Mouse (Mus musculus): ENCODE results near the gene Amy1. TPM values are rescaled to one million over a fixed set of nuclear protein-coding genes. Genes with fewer than 3 reads are reported as not detected.
"Not testable (repeated sequence)": the region's sequence is repeated elsewhere in the genome, so short reads cannot be mapped to it uniquely, and the experiment has no call there.

Gene Amy1
- total RNA-seq (2015; ENCODE audit: low replicate concordance): 10.2 and 13.6 TPM in 2 replicates
- total RNA-seq (2017; ENCODE audit: low replicate concordance): 0.77 and 7.4 TPM in 2 replicates

DNA sequence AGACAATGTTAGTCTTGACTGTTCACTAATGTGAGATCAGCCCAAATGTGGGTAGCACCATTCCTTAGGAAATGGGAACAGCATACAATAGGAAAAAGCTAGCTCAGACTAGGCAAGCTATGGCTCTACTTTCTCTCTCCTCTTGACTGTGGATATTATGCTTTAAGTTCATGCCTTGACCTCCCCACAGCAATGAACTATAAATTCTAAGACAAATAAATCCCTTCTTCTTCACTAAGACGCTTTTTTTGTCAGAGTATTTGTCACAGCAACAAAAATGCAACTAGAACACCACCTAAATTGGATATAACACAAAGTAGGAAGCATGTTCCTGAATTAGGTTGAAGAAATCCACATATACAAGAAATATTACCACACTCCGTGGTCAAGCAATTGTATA is at the start of gene Amy1:
TSS of gene Amy1 (minus strand) at position 101 of the 400 bp plus-strand sequence.
- no peak for ATAC-seq (replicated peaks; ENCODE audit: low FRiP score, poor library complexity, severe bottlenecking)

GRCm38 (mm10) chr3:113654335-113654734 is 47.8 kb upstream of the Amy1 start:
- no peak for ATAC-seq (replicated peaks; ENCODE audit: low FRiP score, poor library complexity, severe bottlenecking)

DNA sequence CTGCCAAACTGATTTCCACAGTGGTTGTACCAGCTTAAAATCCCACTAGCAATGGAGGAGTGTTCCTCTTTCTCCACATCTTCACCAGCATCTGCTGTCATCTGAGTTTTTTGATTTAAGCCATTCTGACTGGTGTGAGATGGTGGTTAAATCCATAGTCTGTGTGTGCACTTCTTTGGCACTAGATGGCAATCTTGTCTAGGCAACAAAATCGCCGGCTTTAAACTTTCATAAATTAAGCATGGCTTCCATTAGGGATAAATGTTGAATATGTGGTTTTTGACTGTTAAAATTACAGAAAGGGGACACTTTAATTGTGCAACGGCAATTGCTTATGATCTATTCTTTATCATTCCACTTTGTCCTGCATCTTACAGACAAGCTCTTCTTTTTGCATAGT is 44.9 kb upstream of the Amy1 start:
- ATAC-seq (replicated peaks; ENCODE audit: low FRiP score, poor library complexity, severe bottlenecking): not testable (repeated sequence)

GRCm38 (mm10) chr3:113639545-113639944 is 33.0 kb upstream of the Amy1 start:
- ATAC-seq (replicated peaks; ENCODE audit: low FRiP score, poor library complexity, severe bottlenecking): no peak

- no peak for ATAC-seq (replicated peaks; ENCODE audit: low FRiP score, poor library complexity, severe bottlenecking)
Observed at GRCm38 (mm10) chr3:113634220-113634619, 27.7 kb upstream of the Amy1 start.

DNA sequence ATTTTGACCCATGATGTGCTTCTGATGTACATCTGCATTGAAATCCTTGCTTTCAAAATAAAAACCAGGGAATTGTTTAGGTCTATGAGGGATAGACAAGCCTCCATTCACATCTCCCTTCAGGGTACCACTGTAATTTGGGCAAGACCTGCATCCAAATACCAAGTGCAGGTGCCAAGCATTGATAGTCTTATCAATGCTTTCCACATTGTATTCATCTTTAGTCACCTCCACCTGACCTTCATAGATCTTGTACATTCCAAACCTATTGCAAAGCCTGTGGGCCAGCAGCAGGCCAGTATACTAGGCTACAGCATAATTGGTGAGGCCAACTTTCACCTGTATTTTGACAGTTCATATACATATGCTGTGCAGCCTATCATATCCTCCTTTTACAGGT is 25.1 kb upstream of the Amy1 start:
- peak; percentile 20 for ATAC-seq (replicated peaks; ENCODE audit: low FRiP score, poor library complexity, severe bottlenecking)

DNA sequence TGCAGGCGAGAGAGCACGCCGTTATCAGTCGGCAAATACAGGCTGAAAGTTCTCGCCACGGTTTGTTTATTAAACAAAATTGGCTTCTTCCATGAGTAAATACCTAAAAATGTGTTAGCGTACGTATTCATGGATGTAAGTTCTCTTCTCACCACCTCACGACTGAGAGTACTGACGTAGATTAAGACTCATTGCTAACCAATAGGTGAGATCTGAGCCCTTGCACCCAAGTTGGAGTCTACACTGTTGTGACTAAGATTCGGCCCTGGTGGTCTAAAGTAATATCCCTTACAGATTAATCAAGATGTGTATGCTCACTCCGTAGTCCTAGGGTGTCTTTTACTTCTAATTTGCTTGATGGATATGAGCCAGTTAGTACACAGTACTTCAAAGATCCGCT is 24.1 kb upstream of the Amy1 start:
- ATAC-seq (replicated peaks; ENCODE audit: low FRiP score, poor library complexity, severe bottlenecking): peak; percentile 68

DNA sequence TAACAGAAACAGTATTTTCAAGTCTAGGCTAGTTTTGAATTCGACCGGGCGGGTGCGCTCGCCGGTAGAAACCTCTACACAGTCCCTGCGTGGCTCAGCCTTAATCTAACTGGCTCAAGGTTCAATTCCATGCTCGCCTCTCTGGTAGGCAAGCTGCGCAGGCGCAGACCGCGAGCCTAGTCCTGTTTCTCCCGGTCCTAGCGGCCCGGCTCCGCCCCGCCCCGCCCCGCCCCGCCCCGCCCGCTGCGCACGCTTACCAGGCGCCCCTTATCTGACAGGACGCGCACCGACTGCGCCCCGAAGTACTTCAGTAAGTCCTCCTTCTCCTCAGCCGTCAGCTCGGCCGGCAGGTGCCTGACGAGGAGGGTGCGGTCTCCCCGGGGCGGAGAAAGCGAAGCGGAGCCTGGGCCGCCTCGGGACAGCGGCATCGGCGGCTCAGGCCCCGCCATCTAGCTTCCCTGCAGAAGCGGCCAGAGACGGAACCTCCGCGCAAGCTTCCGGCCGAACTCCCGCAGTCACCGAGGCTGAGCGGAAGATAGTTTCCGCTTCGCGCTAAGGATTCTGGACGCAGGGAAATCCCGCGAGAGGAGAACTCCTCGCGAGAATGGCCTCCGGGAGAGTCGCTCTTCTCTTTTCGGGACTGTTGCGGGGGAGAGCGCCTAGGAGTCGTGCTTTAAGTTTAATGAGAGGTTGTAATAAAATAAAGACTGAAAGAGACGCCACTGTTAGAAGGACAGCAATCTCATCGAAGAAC is 23.3 kb upstream of the Amy1 start, which contains the start of gene Rnpc3:
TSS of gene Rnpc3 (minus strand) at position 544 of the 754 bp plus-strand sequence.
- ATAC-seq (replicated peaks; ENCODE audit: low FRiP score, poor library complexity, severe bottlenecking): peak; percentile 83

- ATAC-seq (replicated peaks; ENCODE audit: low FRiP score, poor library complexity, severe bottlenecking): no peak
Observed at GRCm38 (mm10) chr3:113590844-113591243, 15.7 kb downstream of the Amy1 start.

DNA sequence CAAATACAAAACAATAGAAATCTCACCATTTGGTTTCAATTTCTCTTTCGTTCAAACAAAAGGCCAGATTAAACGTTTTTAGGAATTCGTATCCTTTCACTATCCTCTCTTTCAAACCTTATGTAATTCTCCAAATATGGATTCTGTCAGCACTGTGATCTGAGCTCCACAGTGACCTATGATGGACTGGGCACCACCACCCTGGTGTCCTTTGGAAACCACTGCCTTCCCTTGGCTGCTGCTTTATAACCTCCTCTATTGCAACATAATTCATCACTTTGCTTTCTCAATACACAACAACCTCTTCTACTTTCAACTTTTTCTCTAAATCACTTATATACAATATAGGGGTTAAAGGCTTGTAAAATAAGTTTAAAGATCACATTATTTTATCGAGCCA is 31.9 kb downstream of the Amy1 start:
- no peak for ATAC-seq (replicated peaks; ENCODE audit: low FRiP score, poor library complexity, severe bottlenecking)

DNA sequence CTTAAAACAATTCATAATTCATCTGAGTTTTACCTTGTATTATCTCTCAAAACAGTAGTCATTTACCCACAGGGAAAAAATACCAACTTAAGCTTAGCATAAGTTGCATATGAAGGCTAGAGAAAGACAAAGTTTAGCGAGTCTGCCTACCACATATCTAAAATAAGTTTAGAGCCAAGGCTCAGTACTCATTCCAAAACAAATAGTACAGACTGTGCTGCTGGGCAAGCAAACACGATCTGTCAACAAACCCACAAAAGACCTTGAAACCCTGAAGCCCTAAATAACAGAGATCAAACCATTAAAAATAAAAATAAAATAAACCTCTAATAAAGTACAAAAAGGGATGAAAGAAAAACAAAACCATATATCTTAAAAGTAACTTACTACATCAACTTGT is 32.4 kb downstream of the Amy1 start:
- ATAC-seq (replicated peaks; ENCODE audit: low FRiP score, poor library complexity, severe bottlenecking): no peak

DNA sequence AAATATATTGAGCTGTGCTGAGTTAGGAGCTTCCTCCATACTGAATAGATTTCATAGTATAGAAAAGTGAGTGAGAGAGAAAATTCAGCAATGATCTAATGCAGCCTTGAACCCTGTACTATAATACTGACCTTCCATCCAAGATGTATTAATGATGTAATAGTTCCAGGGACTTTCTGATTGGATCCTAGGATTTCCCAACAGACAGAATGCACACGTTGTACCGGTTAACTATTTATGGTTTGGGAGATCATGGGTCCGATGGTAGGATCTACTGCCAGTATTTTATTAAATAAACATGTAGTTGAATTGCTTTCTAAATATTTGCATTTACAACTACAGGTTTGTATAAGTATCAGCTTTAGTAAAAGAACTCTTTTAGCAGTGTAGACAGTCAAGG is 34.3 kb downstream of the Amy1 start:
- ATAC-seq (replicated peaks; ENCODE audit: low FRiP score, poor library complexity, severe bottlenecking): no peak

DNA sequence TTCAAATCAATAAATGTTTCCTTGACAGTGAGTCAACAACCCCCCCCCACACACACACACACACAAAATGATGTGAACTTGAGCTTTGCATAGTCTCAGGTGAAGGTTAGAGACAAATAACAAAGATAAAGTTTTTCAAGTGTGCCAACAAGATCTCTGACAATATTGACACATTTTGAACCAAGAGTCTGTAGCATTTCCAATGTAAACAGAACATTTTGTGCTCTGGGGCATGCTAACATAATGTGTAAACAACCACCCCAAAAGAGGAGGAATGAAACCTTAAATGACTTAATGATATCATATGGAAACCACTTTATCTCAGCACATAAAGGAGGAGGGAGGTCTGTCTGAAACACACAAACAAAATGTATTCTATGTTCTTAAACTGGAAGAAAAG is 66.8 kb downstream of the Amy1 start:
- no peak for ATAC-seq (replicated peaks; ENCODE audit: low FRiP score, poor library complexity, severe bottlenecking)

DNA sequence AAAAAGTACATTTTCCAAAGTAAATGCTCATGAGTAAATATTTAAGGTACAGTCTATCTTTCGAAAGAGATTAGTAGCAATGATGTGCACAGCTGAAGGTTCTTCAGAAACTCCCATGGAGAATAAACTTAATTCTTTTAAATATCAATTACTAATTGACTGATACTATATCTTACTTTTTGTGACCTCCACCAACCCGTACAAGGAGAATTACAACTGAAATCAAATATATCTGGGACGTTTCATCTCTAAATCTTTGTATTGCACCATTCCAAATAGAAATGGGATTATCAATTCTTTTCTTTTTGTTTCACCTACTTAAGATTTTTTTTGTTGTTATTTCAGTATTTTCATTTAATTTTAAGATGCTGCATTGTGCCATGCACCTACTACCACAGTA is 74.2 kb downstream of the Amy1 start, which contains the start of gene Amy2a1:
TSS of gene Amy2a1 (minus strand) at position 101 of the 400 bp plus-strand sequence.
- not testable (repeated sequence) for ATAC-seq (replicated peaks; ENCODE audit: low FRiP score, poor library complexity, severe bottlenecking)

Other genes starting within 250 kb of the Amy1 start
- not detected in 2 replicates for gene Amy2a1, start 74.3 kb downstream of the Amy1 start, total RNA-seq (2015; ENCODE audit: low replicate concordance)
- not detected in 2 replicates for gene Amy2a1, start 74.3 kb downstream of the Amy1 start, total RNA-seq (2017; ENCODE audit: low replicate concordance)
- gene Rnpc3, start 23.4 kb upstream of the Amy1 start, total RNA-seq (2015; ENCODE audit: low replicate concordance): 55.2 and 71.9 TPM in 2 replicates
- 47.4 and 99.3 TPM in 2 replicates for gene Rnpc3, start 23.4 kb upstream of the Amy1 start, total RNA-seq (2017; ENCODE audit: low replicate concordance)